Mouse (Mus musculus): ENCODE results near the gene Hand2.

Hand2 gene

GRCm38 (mm10) chr8:57342386-57343090 lies 21.8 kb downstream of the Hand2 start:
- no peak for DNase-seq (ENCODE audit: low read depth, low spot score)

- no peak for DNase-seq (ENCODE audit: low read depth, low spot score)
Observed at GRCm38 (mm10) chr8:57343731-57344315, 23.0 kb downstream of the Hand2 start.

- DNase-seq (ENCODE audit: low read depth, low spot score): no peak
Observed at GRCm38 (mm10) chr8:57344956-57345870, 24.4 kb downstream of the Hand2 start.

- DNase-seq (ENCODE audit: low read depth, low spot score): no peak
Observed at GRCm38 (mm10) chr8:57346371-57346770, 25.6 kb downstream of the Hand2 start.

GRCm38 (mm10) chr8:57347141-57347540 lies 26.4 kb downstream of the Hand2 start:
- no peak for DNase-seq (ENCODE audit: low read depth, low spot score)

- DNase-seq (ENCODE audit: low read depth, low spot score): no peak
Observed at GRCm38 (mm10) chr8:57348251-57348650, 27.5 kb downstream of the Hand2 start.

GRCm38 (mm10) chr8:57348866-57349520 lies 28.2 kb downstream of the Hand2 start:
- DNase-seq (ENCODE audit: low read depth, low spot score): no peak

- no peak for DNase-seq (ENCODE audit: low read depth, low spot score)
Observed at GRCm38 (mm10) chr8:57351861-57352260, 31.1 kb downstream of the Hand2 start.

GRCm38 (mm10) chr8:57353346-57354305 lies 32.8 kb downstream of the Hand2 start:
- no peak for DNase-seq (ENCODE audit: low read depth, low spot score)

- DNase-seq (ENCODE audit: low read depth, low spot score): no peak
Observed at GRCm38 (mm10) chr8:57354876-57355275, 34.1 kb downstream of the Hand2 start.

- DNase-seq (ENCODE audit: low read depth, low spot score): no peak
Observed at GRCm38 (mm10) chr8:57356529-57357325, 35.9 kb downstream of the Hand2 start.

GRCm38 (mm10) chr8:57360493-57360892 lies 39.7 kb downstream of the Hand2 start:
- no peak for DNase-seq (ENCODE audit: low read depth, low spot score)

GRCm38 (mm10) chr8:57361003-57361805 lies 40.4 kb downstream of the Hand2 start:
- no peak for DNase-seq (ENCODE audit: low read depth, low spot score)

GRCm38 (mm10) chr8:57362881-57363280 lies 42.1 kb downstream of the Hand2 start:
- DNase-seq (ENCODE audit: low read depth, low spot score): no peak

GRCm38 (mm10) chr8:57374044-57374443 lies 53.3 kb downstream of the Hand2 start:
- DNase-seq (ENCODE audit: low read depth, low spot score): no peak

All from embryo, embryonic 11.5 days (tissue).